Mouse (Mus musculus) brain, embryonic 14.5 days (tissue): ENCODE data around the gene Fggy.

Source experiments
- CTCF ChIP-seq: fragments of 200-500 bp; IDR thresholded peaks from 2 replicates; pipeline ENCODE4 v1.5.1; 2012; ENCODE audit warnings: inconsistent platforms, mild to moderate bottlenecking, moderate library complexity, borderline replicate concordance; ENCODE audit not compliant: insufficient read depth, insufficient read length; ENCODE audit errors: extremely low read depth
- POLR2A ChIP-seq: fragments of 200-500 bp; IDR thresholded peaks from 2 replicates; pipeline ENCODE4 v1.6.1; 2012; ENCODE audit warnings: mild to moderate bottlenecking, inconsistent platforms, borderline replicate concordance; ENCODE audit not compliant: poor library complexity, insufficient read depth, insufficient read length, severe bottlenecking; ENCODE audit errors: extremely low read depth

GRCm38 (mm10) chr4:95840389-95841053, 283.2 kb downstream of the Fggy start:
- no peak for TF ChIP-seq POLR2A
- TF ChIP-seq CTCF = no peak
